Mouse (Mus musculus) embryonic facial prominence, embryonic 13.5 days (tissue): ENCODE measurements around the gene Cd8a. TPM values are rescaled to one million over a fixed set of nuclear protein-coding genes. Genes with fewer than 3 reads are reported as not detected.

Experiments used
- ATAC-seq: fragments of 200-750 bp; cut with Nextera tagmentation; 2 replicates; pipeline ENCODE4 v1.8.0; 2017; ENCODE audit warnings: low read depth; ENCODE audit not compliant: insufficient number of reproducible peaks, insufficient read depth, low FRiP score, low TSS enrichment
- H3K27ac ChIP-seq: fragments of 300-500 bp; sonication (generic); 2 replicates; pipeline ENCODE4 v1.5.1; 2015; ENCODE audit warnings: moderate library complexity, mild to moderate bottlenecking, inconsistent platforms
- H3K27me3 ChIP-seq: fragments of 300-500 bp; sonication (generic); 2 replicates; pipeline ENCODE4 v1.6.1; 2015; ENCODE audit warnings: mild to moderate bottlenecking, inconsistent platforms
- H3K36me3 ChIP-seq: fragments of 300-500 bp; sonication (generic); 2 replicates; pipeline ENCODE4 v1.6.1; 2015; ENCODE audit warnings: mild to moderate bottlenecking, inconsistent platforms
- H3K4me1 ChIP-seq: fragments of 300-500 bp; sonication (generic); 2 replicates; pipeline ENCODE4 v1.6.1; 2015; ENCODE audit warnings: inconsistent platforms
- H3K4me2 ChIP-seq: fragments of 300-500 bp; sonication (generic); 2 replicates; pipeline ENCODE4 v1.6.1; 2015; ENCODE audit warnings: moderate library complexity, mild to moderate bottlenecking, inconsistent platforms
- H3K4me3 ChIP-seq: fragments of 300-500 bp; sonication (generic); 2 replicates; pipeline ENCODE4 v1.5.1; 2015; ENCODE audit warnings: mild to moderate bottlenecking, inconsistent platforms
- H3K9ac ChIP-seq: fragments of 300-500 bp; sonication (generic); 2 replicates; pipeline ENCODE4 v1.6.1; 2015; ENCODE audit warnings: mild to moderate bottlenecking, inconsistent platforms
- H3K9me3 ChIP-seq: fragments of 300-500 bp; sonication (generic); 2 replicates; pipeline ENCODE4 v1.6.1; 2016; ENCODE audit warnings: inconsistent platforms
- WGBS: fragments of 180-500 bp; shearing (Covaris S2); methylation state at CpG from one replicate; pipeline ENCODE4 v1.1.7; 2015; ENCODE audit warnings: mixed read lengths; 5-methylcytosine and 5-hydroxymethylcytosine counted together
- polyA plus RNA-seq: library from polyadenylated mRNA; unstranded; fragments of >200 nt; fragmentation: Nextera tagmentation; extraction: Ambion mirVana; gene quantifications from 2 replicates; pipeline ENCODE4 v1.2.1, GENCODE M21; 2015

Cd8a gene
- polyA plus RNA-seq, 1 experiment from 2014 or later = not detected

DNA sequence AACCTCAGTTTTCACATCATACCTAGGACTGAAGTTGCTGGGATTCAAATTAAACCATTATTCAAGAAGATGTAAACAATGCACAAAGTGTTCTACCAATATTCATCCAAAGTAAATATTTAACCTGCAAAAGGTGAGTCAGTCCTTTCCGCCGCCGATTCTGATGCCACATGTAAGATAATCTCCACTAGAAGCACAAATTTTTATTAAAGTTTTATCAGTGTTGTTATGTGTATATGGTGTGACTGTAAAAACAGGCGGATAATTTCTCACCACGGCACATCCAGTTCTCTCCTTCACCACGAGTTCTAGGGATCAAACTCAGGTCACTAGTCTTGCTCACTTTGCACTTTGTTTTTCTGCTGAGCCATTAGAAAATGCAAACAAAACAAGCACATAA is 47.6 kb downstream of the Cd8a start:
- Histone ChIP-seq H3K27me3 (no peaks in the 10 kb centered on the region), H3K9me3 (no peaks in the 10 kb centered on the region), H3K27ac (no peak overlapping the region), H3K36me3 (peaks cover 10% of the 10 kb centered on the region; the same call in 1 of the 2 replicates), H3K4me1 (no peaks in the 10 kb centered on the region), H3K4me3 (no peak overlapping the region), H3K4me2 (no peak overlapping the region), H3K9ac (no peak overlapping the region)
- no peak for ATAC-seq
- 92% methylated on average over 6 of the region's 6 CpGs for WGBS

DNA sequence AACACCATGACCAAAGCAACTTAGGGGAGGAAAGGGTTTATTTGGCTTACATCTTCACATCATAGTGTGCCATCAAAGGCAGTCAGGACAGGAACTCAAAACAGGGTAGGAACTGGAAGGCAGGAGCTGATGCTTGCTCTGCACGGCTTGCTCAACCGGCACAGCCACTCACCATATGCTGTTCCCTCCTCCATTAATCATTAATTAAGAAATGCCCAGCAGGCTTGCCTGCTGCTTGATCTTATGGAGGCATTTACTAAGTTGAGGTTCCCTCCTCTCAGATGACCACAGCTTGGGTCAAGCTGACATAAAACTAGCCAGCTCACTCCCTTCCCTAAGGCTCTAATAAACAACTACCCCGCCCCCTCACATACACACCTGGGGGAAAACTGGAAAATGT is 48.9 kb downstream of the Cd8a start:
- 87% methylated on average over 3 of the region's 3 CpGs for WGBS

DNA sequence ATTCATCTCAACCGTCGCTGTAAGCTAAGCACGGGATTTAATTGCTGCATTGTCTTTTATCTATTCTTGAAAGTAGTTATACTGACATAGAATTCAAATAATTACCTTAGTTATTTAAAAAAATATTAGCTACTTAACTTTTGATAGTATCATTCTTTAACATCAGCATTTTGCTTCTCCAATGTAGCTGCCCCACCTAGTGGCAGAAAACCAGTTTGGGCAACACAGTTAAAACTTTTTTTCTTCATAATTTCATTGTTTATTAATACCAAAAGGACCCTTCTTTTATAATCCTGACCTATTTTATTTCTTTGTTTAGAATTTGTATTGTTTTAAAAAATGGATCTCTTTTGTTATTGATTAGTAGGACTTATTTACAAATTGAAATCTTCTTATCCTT is 49.9 kb downstream of the Cd8a start:
- Histone ChIP-seq H3K36me3 (peaks cover 23% of the 10 kb centered on the region), H3K4me3 (no peak overlapping the region), H3K4me2 (no peak overlapping the region), H3K27me3 (no peaks in the 10 kb centered on the region), H3K9me3 (no peaks in the 10 kb centered on the region), H3K27ac (no peak overlapping the region), H3K4me1 (0 out of 2 replicates have a peak, but pooled peaks cover 4% of the 10 kb centered on the region), H3K9ac (no peak overlapping the region)
- ATAC-seq = no peak
- 89% methylated on average over 3 of the region's 3 CpGs for WGBS

More for the DNA sequence above, 48.9 kb downstream of the Cd8a start:
- Histone ChIP-seq H3K9ac (no peak overlapping the region), H3K4me3 (no peak overlapping the region), H3K4me2 (no peak overlapping the region), H3K27ac (no peak overlapping the region), H3K36me3 (peaks cover 18% of the 10 kb centered on the region), H3K4me1 (0 out of 2 replicates have a peak, but pooled peaks cover 4% of the 10 kb centered on the region), H3K27me3 (no peaks in the 10 kb centered on the region), H3K9me3 (no peaks in the 10 kb centered on the region)
- no peak for ATAC-seq

DNA sequence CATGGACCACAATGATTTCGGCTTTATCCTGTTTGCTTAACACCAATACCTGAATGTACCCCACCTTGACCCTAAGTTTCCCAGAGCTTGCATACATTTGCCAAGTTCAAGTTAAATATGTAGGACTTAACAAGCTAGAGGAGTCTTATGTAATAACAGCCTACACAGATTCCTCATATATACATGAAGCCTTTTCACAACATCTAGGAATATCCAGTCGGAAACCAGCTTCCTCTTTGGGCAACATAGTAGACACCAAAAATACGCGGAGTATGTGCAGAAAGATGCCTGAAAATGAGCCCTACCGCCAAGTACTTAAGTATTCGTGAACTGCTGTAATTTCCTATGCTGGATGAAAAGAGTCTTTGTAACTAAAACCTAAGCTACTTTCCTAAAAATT is 52.5 kb downstream of the Cd8a start:
- ATAC-seq = no peak
- WGBS = 69% methylated on average over 6 of the region's 6 CpGs
- no peak overlapping the region for H3K4me2 ChIP-seq
- H3K9ac ChIP-seq = no peak overlapping the region
- peaks cover 4% of the 10 kb centered on the region; the same call in 1 of the 2 replicates for H3K4me1 ChIP-seq
- H3K27me3 ChIP-seq = no peaks in the 10 kb centered on the region
- no peak overlapping the region for H3K4me3 ChIP-seq
- H3K9me3 ChIP-seq = no peaks in the 10 kb centered on the region
- H3K27ac ChIP-seq = no peak overlapping the region
- H3K36me3 ChIP-seq = peaks cover 24% of the 10 kb centered on the region

DNA sequence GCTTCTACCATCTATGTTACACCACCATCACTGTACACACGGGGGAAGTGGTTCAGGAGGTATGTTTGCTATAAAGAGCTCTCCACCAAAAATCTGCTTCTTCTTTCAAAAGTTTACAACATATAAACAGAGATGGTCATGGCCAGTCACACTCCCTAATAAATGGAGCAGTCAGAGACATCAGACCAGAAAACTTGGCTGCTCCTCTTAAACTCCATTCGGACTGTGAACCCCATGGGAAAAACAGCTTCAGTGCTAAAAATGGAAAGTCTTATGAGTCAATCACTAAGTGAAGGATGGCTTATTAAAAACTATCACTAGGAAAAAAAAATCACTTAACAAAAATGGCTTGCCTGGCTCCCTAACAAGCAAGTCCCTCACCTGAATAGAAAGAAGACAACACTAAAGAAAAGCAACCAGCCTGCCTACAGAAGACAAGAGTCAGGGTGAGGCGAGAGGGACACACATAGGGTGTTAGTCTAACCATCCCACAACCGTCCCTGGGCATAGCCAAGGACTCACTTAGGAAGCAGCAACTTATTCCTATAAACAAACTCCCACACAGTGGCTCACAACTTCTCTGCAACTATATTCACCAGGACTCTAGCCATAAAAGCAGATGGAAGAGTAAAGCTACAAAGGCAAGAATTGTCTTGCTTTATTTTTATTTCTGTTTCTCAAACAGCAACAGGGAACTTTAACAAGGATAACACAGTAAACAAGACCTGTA is 54.9 kb downstream of the Cd8a start:
- no peaks in the 10 kb centered on the region for H3K9me3 ChIP-seq
- H3K9ac ChIP-seq = no peak overlapping the region
- H3K27ac ChIP-seq = no peak overlapping the region
- H3K36me3 ChIP-seq = peaks cover 24% of the 10 kb centered on the region
- no peak overlapping the region for H3K4me3 ChIP-seq
- H3K27me3 ChIP-seq = no peaks in the 10 kb centered on the region
- 87% methylated on average over 4 of the region's 4 CpGs for WGBS
- no peak for ATAC-seq
- peaks cover 10% of the 10 kb centered on the region for H3K4me1 ChIP-seq
- no peak overlapping the region for H3K4me2 ChIP-seq

Other genes starting within 250 kb of the Cd8a start
- gene Thnsl2, start 229.0 kb upstream of the Cd8a start, polyA plus RNA-seq = 6.0 and 6.1 TPM in 2 replicates
- gene Fabp1, start 173.6 kb upstream of the Cd8a start, polyA plus RNA-seq = 3.5 TPM in 1 of 2 replicates, not detected in the other
- gene Krcc1, start 101.8 kb upstream of the Cd8a start, polyA plus RNA-seq = 38.3 and 41.4 TPM in 2 replicates
- 1.3 and 1.6 TPM in 2 replicates for gene Smyd1, start 51.2 kb upstream of the Cd8a start, polyA plus RNA-seq
- 0.14 TPM in 1 of 2 replicates, not detected in the other for gene Cd8b1, start 50.6 kb upstream of the Cd8a start, polyA plus RNA-seq
- 10.6 and 13.0 TPM in 2 replicates for gene Rmnd5a, start 67.2 kb downstream of the Cd8a start, polyA plus RNA-seq
- 14.0 and 16.3 TPM in 2 replicates for gene Rnf103, start 120.5 kb downstream of the Cd8a start, polyA plus RNA-seq
- gene Chmp3, start 170.4 kb downstream of the Cd8a start, polyA plus RNA-seq = 56.7 and 60.5 TPM in 2 replicates